Mouse (Mus musculus) small intestine, adult 2 months (tissue): ENCODE data around the gene Ofd1.

Experiments used
- CTCF ChIP-seq: fragments of 200-500 bp; IDR thresholded peaks from 2 replicates; pipeline ENCODE4 v1.5.1; 2012; ENCODE audit warnings: low read depth, mild to moderate bottlenecking, control low read depth, inconsistent platforms, low read length, moderate library complexity, mixed read lengths; ENCODE audit not compliant: insufficient replicate concordance, insufficient read length; ENCODE audit errors: extremely low read depth
- POLR2A ChIP-seq: fragments of 200-500 bp; IDR thresholded peaks from 2 replicates; pipeline ENCODE4 v1.6.1; 2012; ENCODE audit warnings: low read depth, mild to moderate bottlenecking, control low read depth, inconsistent platforms, low read length, moderate library complexity

DNA sequence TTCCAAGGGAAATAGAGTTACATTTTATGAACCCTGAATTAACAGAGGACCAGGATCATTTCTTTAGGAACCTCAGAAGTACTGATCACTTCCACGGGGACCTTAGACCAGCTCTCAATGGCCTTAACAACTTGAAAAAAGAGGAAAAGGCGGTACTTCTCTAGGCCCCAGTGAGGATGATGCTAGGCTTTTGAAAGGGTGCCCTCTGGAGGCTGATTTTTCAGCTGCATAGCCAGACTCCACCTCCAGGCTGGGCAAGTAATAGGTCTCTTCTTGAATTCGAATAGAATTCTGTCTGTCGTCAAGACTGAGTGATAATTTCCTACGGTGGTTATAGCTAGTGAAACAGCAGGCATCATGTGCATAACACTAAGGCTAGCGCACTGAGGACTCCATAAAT, 88.7 kb downstream of the Ofd1 start:
- peak; percentile 60; the same call in 1 of the 2 replicates for TF ChIP-seq CTCF
- TF ChIP-seq POLR2A = no peak
